Mouse (Mus musculus): Measurements from ENCODE around the gene Aig1.

GRCm38 (mm10) chr10:13763151-13763550, 105.6 kb downstream of the Aig1 start:
- TF ChIP-seq CTCF (IDR thresholded peaks at IDR 0.05) (no peak), EP300 (IDR thresholded peaks at IDR 0.05) (no peak)

Measured in lung, postnatal 0 days (tissue).